9 mouse cellular contexts compared by ENCODE assay signal in the genomic region with DNA sequence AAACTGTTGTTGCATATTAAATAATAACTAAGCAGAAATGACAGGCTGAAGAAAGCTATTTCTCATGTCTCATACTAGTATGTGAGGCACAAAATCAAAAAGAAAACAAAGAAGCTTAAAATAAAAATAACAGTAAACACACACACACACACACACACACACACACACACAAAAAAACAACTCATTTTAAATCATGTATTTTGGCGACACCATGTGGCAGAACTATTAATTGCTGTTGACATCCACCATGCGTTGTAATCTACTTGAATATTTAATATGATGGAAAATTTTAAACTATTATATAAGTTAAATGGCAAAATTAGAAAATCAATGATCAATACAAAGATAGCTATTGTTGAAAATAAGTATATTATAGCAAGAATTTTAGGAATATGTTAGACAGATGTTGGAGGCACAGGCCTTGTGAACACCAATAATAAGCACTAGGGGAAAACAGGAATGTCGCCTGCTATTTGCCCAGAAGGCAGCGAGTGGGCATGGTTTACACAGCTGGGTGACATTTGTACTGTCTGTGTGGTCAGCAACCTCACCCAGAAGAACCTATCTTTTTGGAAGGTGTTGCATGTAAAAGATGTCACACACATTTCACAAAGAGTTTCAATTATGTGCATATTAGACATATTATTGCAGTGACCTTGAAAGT. TPM values are rescaled to one million over a fixed set of nuclear protein-coding genes. Genes with fewer than 3 reads are reported as not detected.
DNase-seq lines count a peak whose midpoint lies in the region; ATAC-seq and TF ChIP-seq lines count a peak whose summit lies in the region.
"Had no signal": no experiment of that assay in that cellular context is flagged by ENCODE, and none has a peak within 500 bp of the region (broad histone marks: within the 10 kb centered on the region; RNA-seq: fewer than 3 reads in every experiment).

No protein-coding gene starts in this region.

- WGBS in hindbrain, embryonic 14.5 days = 24% methylated on average over 4 of the region's 4 CpGs
- WGBS in midbrain, postnatal 0 days = 19% methylated on average over 4 of the region's 4 CpGs

- H3K36me3 ChIP-seq in MEL (ENCODE audit: control insufficient read depth in 1 of 2, insufficient read depth in 2 of 2, low read length in 2 of 2) = no peaks in the 10 kb centered on the region
- H3K36me3 ChIP-seq in hindbrain, embryonic 14.5 days (replicated peaks; ENCODE audit: control insufficient read depth, insufficient read depth) = no peaks in the 10 kb centered on the region
- no peaks in the 10 kb centered on the region for H3K36me3 ChIP-seq in midbrain, postnatal 0 days (ENCODE audit: insufficient read depth, low read length)
- H3K36me3 ChIP-seq: neural tube, embryonic 13.5 days had no signal

- no peak overlapping the region for H3K4me3 ChIP-seq in MEL (ENCODE audit: control insufficient read depth in 1 of 2, insufficient read depth in 1 of 2, low read depth in 2 of 2, low read length in 2 of 2)
- no peak overlapping the region for H3K4me3 ChIP-seq in hindbrain, embryonic 14.5 days (replicated peaks; ENCODE audit: low read length)
- H3K4me3 ChIP-seq in midbrain, postnatal 0 days (ENCODE audit: low read depth, low read length) = no peak overlapping the region
- H3K4me3 ChIP-seq: neural tube, embryonic 13.5 days had no signal

- H3K4me1 ChIP-seq in MEL (ENCODE audit: control insufficient read depth in 1 of 2, insufficient read depth in 2 of 2, low read length in 2 of 2) = no peaks in the 10 kb centered on the region
- no peaks in the 10 kb centered on the region for H3K4me1 ChIP-seq in hindbrain, embryonic 14.5 days (replicated peaks; ENCODE audit: control insufficient read depth, insufficient read depth, low read length)
- no peaks in the 10 kb centered on the region for H3K4me1 ChIP-seq in midbrain, postnatal 0 days (ENCODE audit: insufficient read depth, low read length)
- H3K4me1 ChIP-seq: neural tube, embryonic 13.5 days had no signal

- TF ChIP-seq CTCF in MEL (IDR thresholded peaks at IDR 0.05 in 2 of 3, conservative IDR thresholded peaks at IDR 0.05 in 1 of 3; ENCODE audit: control insufficient read depth in 1 of 3, insufficient read depth in 1 of 3, low read depth in 2 of 3, low read length in 3 of 3, poor library complexity in 1 of 3, severe bottlenecking in 1 of 3) = peak in 2 of 3 experiments; percentile 7 to 55; a peak in 3 of 6 replicates
- peak; percentile 87 for TF ChIP-seq CTCF in midbrain, postnatal 0 days (IDR thresholded peaks at IDR 0.05)

- TF ChIP-seq POLR2A in MEL (IDR thresholded peaks at IDR 0.05; ENCODE audit: control insufficient read depth in 1 of 2, insufficient read depth in 1 of 2, low read depth in 1 of 2, low read length in 2 of 2, poor library complexity in 1 of 2) = no peak

- ATAC-seq in hindbrain, embryonic 14.5 days (ENCODE audit: low FRiP score) = peak; percentile 24; the same call in 1 of the 2 replicates
- 0 out of 2 replicates have a peak, but pooled peaks have one; percentile 47 for ATAC-seq in midbrain, postnatal 0 days (ENCODE audit: low FRiP score)

- no peak overlapping the region for H3K27ac ChIP-seq in MEL (ENCODE audit: control insufficient read depth, low read depth, low read length)
- H3K27ac ChIP-seq in hindbrain, embryonic 14.5 days = no peak overlapping the region
- H3K27ac ChIP-seq in midbrain, postnatal 0 days (ENCODE audit: low read depth, low read length) = no peak overlapping the region
- H3K27ac ChIP-seq: neural tube, embryonic 13.5 days had no signal

- TF ChIP-seq RAD21 in MEL (IDR thresholded peaks at IDR 0.05; ENCODE audit: low read depth, low read length) = peak; percentile 63

- H3K79me2 ChIP-seq in MEL (ENCODE audit: control insufficient read depth, insufficient read depth, low read length, poor library complexity) = no peaks in the 10 kb centered on the region

- no peak overlapping the region for H3K4me2 ChIP-seq in hindbrain, embryonic 14.5 days (replicated peaks)
- H3K4me2 ChIP-seq in midbrain, postnatal 0 days (ENCODE audit: low read depth, low read length, poor library complexity, severe bottlenecking) = no peak overlapping the region
- H3K4me2 ChIP-seq: neural tube, embryonic 13.5 days had no signal

- H3K27me3 ChIP-seq in MEL (ENCODE audit: control insufficient read depth in 1 of 2, insufficient read depth in 2 of 2, low read length in 2 of 2) = no peaks in the 10 kb centered on the region
- H3K27me3 ChIP-seq in hindbrain, embryonic 14.5 days (ENCODE audit: control insufficient read depth, insufficient read depth, low read length) = no peaks in the 10 kb centered on the region
- H3K27me3 ChIP-seq in midbrain, postnatal 0 days (ENCODE audit: insufficient read depth, low read length) = no peaks in the 10 kb centered on the region
- H3K27me3 ChIP-seq: neural tube, embryonic 13.5 days had no signal

- TF ChIP-seq EP300 in MEL (IDR thresholded peaks at IDR 0.05; ENCODE audit: low read depth in 1 of 2, low read length in 2 of 2) = no peak

- no peaks in the 10 kb centered on the region for H3K9me3 ChIP-seq in MEL (replicated peaks; ENCODE audit: insufficient read depth, low read length)
- no peaks in the 10 kb centered on the region for H3K9me3 ChIP-seq in hindbrain, embryonic 14.5 days (ENCODE audit: control insufficient read depth, low read length)
- no peaks in the 10 kb centered on the region for H3K9me3 ChIP-seq in midbrain, postnatal 0 days (ENCODE audit: low read length)
- H3K9me3 ChIP-seq: neural tube, embryonic 13.5 days had no signal

- no peak overlapping the region for H3K9ac ChIP-seq in MEL (ENCODE audit: control insufficient read depth, low read depth, low read length, poor library complexity, severe bottlenecking)
- H3K9ac ChIP-seq in hindbrain, embryonic 14.5 days = no peak overlapping the region
- no peak overlapping the region for H3K9ac ChIP-seq in midbrain, postnatal 0 days (replicated peaks; ENCODE audit: low read length, poor library complexity, severe bottlenecking)
- H3K9ac ChIP-seq: neural tube, embryonic 13.5 days had no signal

- peak; percentile 8 for DNase-seq in left cerebral cortex, adult 11 months (ENCODE audit: low spot score)
- DNase-seq in left cerebral cortex, adult 8-10 months (ENCODE audit: low spot score in 2 of 2) = no peak
- peak; percentile 31 for DNase-seq in MEL (ENCODE audit: low read depth, low spot score)
- DNase-seq in c-Kit-positive CD71-negative TER-119-negative erythroid progenitor cells, embryonic 14.5 days (ENCODE audit: low read depth) = peak; percentile 18
- peak; percentile 84 for DNase-seq in hindbrain, embryonic 14.5 days (ENCODE audit: low spot score)
- DNase-seq in midbrain, postnatal 0 days (ENCODE audit: low spot score) = peak; percentile 76
- DNase-seq in thymus, postnatal 10 days (ENCODE audit: low spot score in 2 of 2) = no peak
- DNase-seq in ovary, postnatal 10 days (ENCODE audit: low spot score) = no peak

TF ChIP-seq in MEL, 35 proteins besides CTCF, POLR2A, EP300 and RAD21:
- TF ChIP-seq SMC3 (IDR thresholded peaks at IDR 0.05; ENCODE audit: low read depth, low read length) (peak; percentile 55), ZC3H11A (IDR thresholded peaks at IDR 0.05; ENCODE audit: low read depth, low read length) (peak; percentile 17; the same call in 1 of the 2 replicates), ELF1 (IDR thresholded peaks at IDR 0.05; ENCODE audit: low read depth, low read length) (no peak), MYC (IDR thresholded peaks at IDR 0.05; ENCODE audit: low read depth, low read length) (no peak)

RNA-seq across cellular contexts. Expression of gene Rbm46, which starts 18.7 kb away (rescaled TPM):
- under 1 TPM; 0.35 to 0.59 (median 0.46) TPM for total RNA-seq in left cerebral cortex, adult 8-10 months (2022)
- total RNA-seq in MEL (2012; rRNA removed) = not detected in 2 replicates
- polyA plus RNA-seq in MEL (2012; ENCODE audit: insufficient read depth in 1 of 2, insufficient read length in 2 of 2, low read depth in 1 of 2, low replicate concordance in 2 of 2, missing spikeins in 1 of 2) = not detected
- polyA plus RNA-seq in hindbrain, embryonic 14.5 days (2014; fragmentation: Nextera tagmentation; extraction: Ambion mirVana) = 1.6 and 2.3 TPM in 2 replicates
- total RNA-seq in midbrain, postnatal 0 days (2014; rRNA removed) = 0.05 and 1.2 TPM in 2 replicates
- 1.5 TPM in 2 replicates for polyA plus RNA-seq in midbrain, postnatal 0 days (2015; fragmentation: Nextera tagmentation; extraction: Ambion mirVana)

RNA-seq across cellular contexts. Expression of gene Lrat, which starts 46.2 kb away (rescaled TPM):
- total RNA-seq in left cerebral cortex, adult 8-10 months (2022) = under 1 TPM; 0.07 to 0.14 (median 0.12) TPM
- not detected in 2 replicates for total RNA-seq in MEL (2012; rRNA removed)
- not detected for polyA plus RNA-seq in MEL (2012; ENCODE audit: insufficient read depth in 1 of 2, insufficient read length in 2 of 2, low read depth in 1 of 2, low replicate concordance in 2 of 2, missing spikeins in 1 of 2)
- polyA plus RNA-seq in hindbrain, embryonic 14.5 days (2014; fragmentation: Nextera tagmentation; extraction: Ambion mirVana) = 0.17 and 0.30 TPM in 2 replicates
- total RNA-seq in midbrain, postnatal 0 days (2014; rRNA removed) = 0.80 and 0.82 TPM in 2 replicates
- 0.27 TPM in 2 replicates for polyA plus RNA-seq in midbrain, postnatal 0 days (2015; fragmentation: Nextera tagmentation; extraction: Ambion mirVana)

Comparison
In these comparisons a context has a peak if more than half of its experiments do, and no peak if none do; other contexts are left out.
1. DNase-seq: peak in left cerebral cortex, adult 11 months (single experiment), MEL (single experiment), c-Kit-positive CD71-negative TER-119-negative erythroid progenitor cells, embryonic 14.5 days (single experiment), hindbrain, embryonic 14.5 days (single experiment) and midbrain, postnatal 0 days (single experiment); none in left cerebral cortex, adult 8-10 months (0 of 2), thymus, postnatal 10 days (0 of 2) and ovary, postnatal 10 days (single experiment).